Mouse (Mus musculus) cerebellum, adult 9-11 months (tissue): ENCODE results near the gene Dynlrb2.
A peak's percentile ranks its signal among the peaks of the same experiment; 100 is the strongest.

Source experiments
- DNase-seq: peaks from one replicate; pipeline ENCODE4 v3.0.0; 2022

Dynlrb2 gene

GRCm38 (mm10) chr8:116504477-116505120, at the start of gene Dynlrb2:
TSS of gene Dynlrb2 (plus strand) at chr8:116504974.
- peak; percentile 92 for DNase-seq

- no peak for DNase-seq
Measured at GRCm38 (mm10) chr8:116458569-116458968, 46.2 kb upstream of the Dynlrb2 start.

- no peak for DNase-seq
Measured at GRCm38 (mm10) chr8:116461472-116461871, 43.3 kb upstream of the Dynlrb2 start.

- no peak for DNase-seq
Measured at GRCm38 (mm10) chr8:116466586-116466985, 38.2 kb upstream of the Dynlrb2 start.

- no peak for DNase-seq
Measured at GRCm38 (mm10) chr8:116467027-116467426, 37.7 kb upstream of the Dynlrb2 start.

GRCm38 (mm10) chr8:116477941-116478340, 26.8 kb upstream of the Dynlrb2 start:
- no peak for DNase-seq

GRCm38 (mm10) chr8:116478681-116479080, 26.1 kb upstream of the Dynlrb2 start:
- DNase-seq: no peak

GRCm38 (mm10) chr8:116480894-116481293, 23.9 kb upstream of the Dynlrb2 start:
- DNase-seq: peak; percentile 71

GRCm38 (mm10) chr8:116482738-116483137, 22.0 kb upstream of the Dynlrb2 start:
- DNase-seq: no peak

- no peak for DNase-seq
Measured at GRCm38 (mm10) chr8:116484087-116484486, 20.7 kb upstream of the Dynlrb2 start.

GRCm38 (mm10) chr8:116488546-116488945, 16.2 kb upstream of the Dynlrb2 start:
- DNase-seq: no peak

- DNase-seq: no peak
Measured at GRCm38 (mm10) chr8:116500057-116500809, 4.5 kb upstream of the Dynlrb2 start.

- peak; percentile 53 for DNase-seq
Measured at GRCm38 (mm10) chr8:116508721-116509120, 3.9 kb downstream of the Dynlrb2 start.

- DNase-seq: no peak
Measured at GRCm38 (mm10) chr8:116509247-116509646, 4.5 kb downstream of the Dynlrb2 start.

GRCm38 (mm10) chr8:116519676-116520075, 14.9 kb downstream of the Dynlrb2 start:
- DNase-seq: peak; percentile 93

GRCm38 (mm10) chr8:116521208-116521607, 16.4 kb downstream of the Dynlrb2 start:
- peak; percentile 56 for DNase-seq

GRCm38 (mm10) chr8:116521641-116522040, 16.9 kb downstream of the Dynlrb2 start:
- DNase-seq: no peak

- peak; percentile 62 for DNase-seq
Measured at GRCm38 (mm10) chr8:116522104-116522767, 17.5 kb downstream of the Dynlrb2 start.

- peak; percentile 81 for DNase-seq
Measured at GRCm38 (mm10) chr8:116524915-116525314, 20.1 kb downstream of the Dynlrb2 start.

- no peak for DNase-seq
Measured at GRCm38 (mm10) chr8:116528736-116529135, 24.0 kb downstream of the Dynlrb2 start.

GRCm38 (mm10) chr8:116533081-116533480, 28.3 kb downstream of the Dynlrb2 start:
- DNase-seq: no peak

GRCm38 (mm10) chr8:116536786-116537185, 32.0 kb downstream of the Dynlrb2 start:
- no peak for DNase-seq

GRCm38 (mm10) chr8:116538763-116539162, 34.0 kb downstream of the Dynlrb2 start:
- no peak for DNase-seq

- DNase-seq: no peak
Measured at GRCm38 (mm10) chr8:116540136-116540535, 35.4 kb downstream of the Dynlrb2 start.
